Mouse (Mus musculus) frontal cortex, adult 2 months (tissue): ENCODE measurements around the gene Fem1a. TPM values are rescaled to one million over a fixed set of nuclear protein-coding genes. Genes with fewer than 3 reads are reported as not detected.

ENCODE experiments used
- DNase-seq, 2 experiments: peaks; one replicate each; pipeline ENCODE4 v3.0.0; 2022; ENCODE audit warnings: low spot score in 1 of 2; ENCODE audit errors: extremely low spot score in 1 of 2
- polyA plus RNA-seq: library from polyadenylated mRNA; depleted of rRNA; stranded (reverse); fragments of >200 nt; gene quantifications from 2 replicates; pipeline ENCODE4 v1.2.3, GENCODE M21; 2012

The Fem1a gene
- polyA plus RNA-seq, 1 experiment: 24.1 TPM

GRCm38 (mm10) chr17:56276643-56277566 lies 20.3 kb downstream of the Fem1a start, which contains the start of gene Ticam1:
Ticam1 (minus strand) TSS chr17:56276786.
- DNase-seq: peak; percentile 76 to 86

GRCm38 (mm10) chr17:56277567-56277893 lies 20.9 kb downstream of the Fem1a start:
- no peak for DNase-seq

GRCm38 (mm10) chr17:56278340-56278739 lies 21.7 kb downstream of the Fem1a start:
- DNase-seq: no peak

GRCm38 (mm10) chr17:56279481-56280155 lies 23.0 kb downstream of the Fem1a start:
- no peak for DNase-seq

GRCm38 (mm10) chr17:56281193-56281592 lies 24.6 kb downstream of the Fem1a start:
- DNase-seq: no peak

- no peak for DNase-seq
These were observed 26.2 kb downstream of the Fem1a start for GRCm38 (mm10) chr17:56282802-56283201.

- DNase-seq: peak in 1 of 2 experiments; percentile 70
These were observed 26.7 kb downstream of the Fem1a start for GRCm38 (mm10) chr17:56283316-56283715.

GRCm38 (mm10) chr17:56285995-56286394 lies 29.4 kb downstream of the Fem1a start:
- no peak for DNase-seq

GRCm38 (mm10) chr17:56287830-56288229 lies 31.2 kb downstream of the Fem1a start:
- DNase-seq: no peak

- no peak for DNase-seq
These were observed 32.3 kb downstream of the Fem1a start for GRCm38 (mm10) chr17:56288866-56289265.

- no peak for DNase-seq
These were observed 33.0 kb downstream of the Fem1a start for GRCm38 (mm10) chr17:56289371-56290331.

GRCm38 (mm10) chr17:56290388-56291170 lies 34.0 kb downstream of the Fem1a start:
- DNase-seq: peak in 1 of 2 experiments; percentile 71

GRCm38 (mm10) chr17:56291171-56291511 lies 34.5 kb downstream of the Fem1a start:
- peak in 1 of 2 experiments; percentile 68 for DNase-seq

- DNase-seq: no peak
These were observed 35.3 kb downstream of the Fem1a start for GRCm38 (mm10) chr17:56291826-56292475.

GRCm38 (mm10) chr17:56292531-56293222 lies 36.1 kb downstream of the Fem1a start, which contains the start of gene Plin3:
Plin3 (minus strand) TSS chr17:56292873.
- DNase-seq: no peak

GRCm38 (mm10) chr17:56293291-56293690 lies 36.7 kb downstream of the Fem1a start:
- no peak for DNase-seq

- peak in 1 of 2 experiments; percentile 29 for DNase-seq
These were observed 37.6 kb downstream of the Fem1a start for GRCm38 (mm10) chr17:56294241-56294640.

GRCm38 (mm10) chr17:56296201-56296600 lies 39.6 kb downstream of the Fem1a start:
- no peak for DNase-seq

- no peak for DNase-seq
These were observed 41.6 kb downstream of the Fem1a start for GRCm38 (mm10) chr17:56298238-56298637.
